Mouse (Mus musculus) liver, embryonic 13.5 days (tissue): ENCODE measurements at regions not wholly inside any gene's neighbourhood (a gene's known extent, or its start where the extent isn't known, plus 50 kb on each side); places are given as distances from the start of the nearest gene placed in this dataset.

Experiments
- ATAC-seq: fragments of 200-750 bp; cut with Nextera tagmentation; 2 replicates; pipeline ENCODE4 v1.8.0; 2017; ENCODE audit warnings: low read depth, mild to moderate bottlenecking, moderate number of reproducible peaks, moderate library complexity
- DNase-seq: peaks from one replicate; pipeline ENCODE4 v3.0.0; 2022
- H3K27ac ChIP-seq: fragments of 300-500 bp; sonication (generic); 2 replicates; pipeline ENCODE4 v1.5.1; 2015; ENCODE audit warnings: moderate library complexity, mild to moderate bottlenecking, inconsistent platforms
- H3K27me3 ChIP-seq: fragments of 300-500 bp; sonication (generic); 2 replicates; pipeline ENCODE4 v1.6.1; 2015; ENCODE audit warnings: mild to moderate bottlenecking, inconsistent platforms
- H3K36me3 ChIP-seq: fragments of 300-500 bp; sonication (generic); 2 replicates; pipeline ENCODE4 v1.6.1; 2015; ENCODE audit warnings: mild to moderate bottlenecking, inconsistent platforms
- H3K4me1 ChIP-seq: fragments of 300-500 bp; sonication (generic); replicated peaks from 2 replicates; pipeline ENCODE4 v1.6.1; 2015; ENCODE audit warnings: inconsistent platforms
- H3K4me2 ChIP-seq: fragments of 300-500 bp; sonication (generic); 2 replicates; pipeline ENCODE4 v1.6.1; 2015; ENCODE audit warnings: inconsistent platforms, mild to moderate bottlenecking, moderate library complexity
- H3K4me3 ChIP-seq: fragments of 300-500 bp; sonication (generic); replicated peaks from 2 replicates; pipeline ENCODE4 v1.5.1; 2015; ENCODE audit warnings: mild to moderate bottlenecking, inconsistent platforms
- H3K9ac ChIP-seq: fragments of 300-500 bp; sonication (generic); 2 replicates; pipeline ENCODE4 v1.6.1; 2015; ENCODE audit warnings: mild to moderate bottlenecking, inconsistent platforms
- H3K9me3 ChIP-seq: fragments of 300-500 bp; sonication (generic); replicated peaks from 2 replicates; pipeline ENCODE4 v1.6.1; 2016; ENCODE audit warnings: inconsistent platforms
- WGBS: fragments of 180-500 bp; shearing (Covaris S2); methylation state at CpG from one replicate; pipeline ENCODE4 v1.1.7; 2015; ENCODE audit not compliant: insufficient replicate concordance; 5-methylcytosine and 5-hydroxymethylcytosine counted together

GRCm38 (mm10) chr1:89010170-89010569 is 60.0 kb upstream of the Sh3bp4 start:
- no peak overlapping the region for H3K27ac ChIP-seq
- H3K9me3 ChIP-seq: no peaks in the 10 kb centered on the region
- 43% methylated on average over 2 of the region's 2 CpGs for WGBS
- no peak overlapping the region for H3K4me2 ChIP-seq
- no peak overlapping the region for H3K4me3 ChIP-seq
- H3K9ac ChIP-seq: no peak overlapping the region
- no peak for DNase-seq
- no peak for ATAC-seq
- H3K36me3 ChIP-seq: no peaks in the 10 kb centered on the region
- H3K4me1 ChIP-seq: no peaks in the 10 kb centered on the region
- no peaks in the 10 kb centered on the region for H3K27me3 ChIP-seq

- WGBS: 67% methylated on average over 7 of the region's 7 CpGs
- Histone ChIP-seq H3K9ac (no peak overlapping the region), H3K4me2 (no peak overlapping the region), H3K4me3 (no peak overlapping the region), H3K9me3 (no peaks in the 10 kb centered on the region), H3K36me3 (no peaks in the 10 kb centered on the region), H3K27me3 (no peaks in the 10 kb centered on the region), H3K4me1 (no peaks in the 10 kb centered on the region), H3K27ac (no peak overlapping the region)
- ATAC-seq (no peak), DNase-seq (no peak)
Measured at GRCm38 (mm10) chr1:89011454-89011853, 58.8 kb upstream of the Sh3bp4 start.

GRCm38 (mm10) chr1:89015385-89015784 is 54.8 kb upstream of the Sh3bp4 start:
- 31% methylated on average over 12 of the region's 12 CpGs for WGBS
- H3K4me1 ChIP-seq: no peaks in the 10 kb centered on the region
- ATAC-seq (no peak), DNase-seq (no peak)
- no peak overlapping the region for H3K9ac ChIP-seq
- H3K27ac ChIP-seq: no peak overlapping the region
- no peaks in the 10 kb centered on the region for H3K9me3 ChIP-seq
- no peaks in the 10 kb centered on the region for H3K27me3 ChIP-seq
- H3K4me2 ChIP-seq: no peak overlapping the region
- no peaks in the 10 kb centered on the region for H3K36me3 ChIP-seq
- no peak overlapping the region for H3K4me3 ChIP-seq

- Histone ChIP-seq H3K4me1 (no peaks in the 10 kb centered on the region), H3K4me2 (no peak overlapping the region), H3K9ac (no peak overlapping the region), H3K9me3 (no peaks in the 10 kb centered on the region), H3K27ac (no peak overlapping the region), H3K27me3 (no peaks in the 10 kb centered on the region), H3K4me3 (no peak overlapping the region), H3K36me3 (no peaks in the 10 kb centered on the region)
- ATAC-seq: no peak
- WGBS: 43% methylated on average over 10 of the region's 10 CpGs
- DNase-seq: no peak
Measured at GRCm38 (mm10) chr1:89015845-89016244, 54.4 kb upstream of the Sh3bp4 start.

GRCm38 (mm10) chr1:89019778-89020373 is 50.3 kb upstream of the Sh3bp4 start:
- no peak overlapping the region for H3K27ac ChIP-seq
- no peaks in the 10 kb centered on the region for H3K27me3 ChIP-seq
- WGBS: 78% methylated on average over 4 of the region's 4 CpGs
- no peak for DNase-seq
- H3K9me3 ChIP-seq: no peaks in the 10 kb centered on the region
- no peaks in the 10 kb centered on the region for H3K4me1 ChIP-seq
- no peak overlapping the region for H3K4me2 ChIP-seq
- ATAC-seq: no peak
- no peak overlapping the region for H3K4me3 ChIP-seq
- H3K9ac ChIP-seq: no peak overlapping the region
- no peaks in the 10 kb centered on the region for H3K36me3 ChIP-seq
